Mouse (Mus musculus) ES-CJ7 (cell line): Measurements from ENCODE around the gene Ntm.

Experiments
- DNase-seq: peaks from one replicate; pipeline ENCODE4 v3.0.0; 2011; ENCODE audit warnings: low read depth, low spot score

Ntm gene

DNA sequence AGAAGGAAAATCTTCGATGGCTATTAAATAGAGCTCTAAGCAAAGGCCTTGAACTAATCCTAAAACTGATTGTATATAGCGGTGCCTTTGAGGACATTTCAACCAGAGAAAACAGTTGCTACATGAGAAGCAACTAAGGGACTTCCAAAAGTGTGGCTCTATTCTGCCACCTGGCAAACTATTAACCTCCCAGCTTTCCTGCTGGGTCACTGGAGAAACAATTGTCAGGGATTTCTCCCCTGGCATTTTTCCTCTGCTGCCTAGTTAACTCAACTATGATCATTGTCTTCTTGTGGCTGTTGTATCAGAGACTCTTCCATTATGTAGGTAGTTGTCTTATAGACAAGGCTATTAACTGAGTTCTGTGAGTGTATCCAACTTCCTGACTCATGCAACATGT is 480.7 kb downstream of the Ntm start:
- DNase-seq, result no peak

DNA sequence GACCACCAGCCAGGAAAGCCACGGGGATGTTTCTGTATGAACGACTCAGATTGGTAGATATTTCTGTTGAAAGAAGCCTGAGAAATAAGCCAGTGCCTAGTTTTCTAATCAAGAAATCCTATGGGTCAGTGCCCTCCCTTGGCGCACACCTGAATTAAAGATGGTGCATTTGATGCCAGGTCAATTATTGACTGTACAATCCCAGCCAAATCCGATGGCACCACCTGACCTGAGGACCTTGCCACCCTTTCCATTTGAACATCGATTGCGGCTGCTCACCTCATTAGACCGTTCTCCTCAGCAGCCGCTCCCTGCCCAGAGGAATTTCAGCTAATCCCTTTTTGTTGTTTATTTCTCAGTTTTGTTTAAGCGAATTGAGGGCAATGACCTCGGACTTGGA is 483.9 kb downstream of the Ntm start:
- no peak for DNase-seq

DNA sequence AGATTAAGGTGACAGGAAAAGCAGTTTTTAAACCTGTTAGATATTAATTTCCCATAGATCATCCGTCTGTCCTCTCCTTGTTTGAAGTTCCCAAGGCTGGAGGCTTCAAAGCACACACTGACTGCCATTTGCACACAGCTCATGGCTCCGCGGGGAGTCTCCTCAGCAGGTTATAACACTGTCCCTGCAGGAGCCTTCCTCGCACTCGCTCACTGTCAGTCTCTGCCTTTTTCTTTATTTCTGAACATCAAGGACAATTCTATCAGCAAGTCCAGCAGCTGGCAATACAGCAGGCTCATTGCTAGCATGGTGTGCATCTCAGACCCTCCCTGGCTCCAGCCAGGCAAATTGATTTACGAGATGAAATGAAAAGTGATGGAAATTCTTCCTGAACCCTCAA is 485.7 kb downstream of the Ntm start:
- no peak for DNase-seq

DNA sequence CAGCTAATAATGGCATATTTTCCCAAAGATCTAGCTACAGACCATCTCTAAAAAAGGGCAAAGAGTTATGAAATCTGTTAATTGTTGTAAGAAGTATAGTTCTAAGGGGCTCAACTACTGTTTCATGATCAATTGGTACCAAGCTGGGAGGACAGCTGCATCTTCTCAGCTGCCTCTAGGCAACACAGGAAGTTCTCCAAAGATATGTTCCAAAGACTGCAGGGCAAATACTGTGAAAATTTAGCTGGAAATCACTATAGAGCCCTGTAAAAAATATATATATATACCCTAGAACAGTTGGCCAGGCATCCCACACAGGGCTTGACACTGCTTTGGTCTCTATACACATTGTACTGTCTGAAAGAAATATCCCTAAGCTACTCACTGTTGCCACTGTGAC is 489.5 kb downstream of the Ntm start:
- no peak for DNase-seq

DNA sequence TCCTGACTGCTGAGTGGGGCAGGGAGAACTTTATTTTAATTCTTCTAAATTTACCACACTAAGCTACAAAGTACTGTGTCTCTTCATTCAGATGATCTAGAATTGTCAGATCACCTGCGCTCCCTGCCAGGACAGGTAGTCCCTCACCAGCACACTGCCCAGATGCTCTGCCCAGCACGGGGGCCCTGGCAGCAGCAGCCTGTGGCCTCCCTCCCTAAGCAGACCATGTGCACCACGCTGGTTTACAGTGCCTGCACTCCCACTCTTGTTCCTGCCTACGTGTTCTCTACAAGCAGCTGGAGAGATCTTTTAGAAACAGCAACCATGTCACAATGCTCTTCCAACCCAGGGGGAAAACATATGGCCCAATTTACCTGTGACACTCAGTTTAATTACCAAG is 490.7 kb downstream of the Ntm start:
- DNase-seq, result no peak

DNA sequence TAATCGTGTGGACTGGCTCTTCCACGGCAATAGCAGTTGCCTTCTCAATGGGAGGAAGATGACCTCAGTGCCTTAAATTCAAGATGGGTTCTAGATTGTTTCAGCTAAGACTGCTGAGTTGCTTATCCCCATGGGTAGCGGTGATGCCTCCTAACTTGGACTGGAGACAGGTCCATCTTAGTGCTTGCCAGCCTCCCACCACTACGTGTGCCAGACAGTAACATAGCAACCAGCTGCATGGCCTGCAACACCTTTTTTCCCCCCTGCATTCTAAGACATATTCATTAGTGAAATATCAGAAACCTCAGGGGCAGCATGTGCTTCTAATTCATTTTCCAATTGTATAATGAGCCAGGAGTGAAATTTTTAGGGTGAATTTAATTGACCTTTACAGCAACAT is 498.2 kb downstream of the Ntm start:
- no peak for DNase-seq

DNA sequence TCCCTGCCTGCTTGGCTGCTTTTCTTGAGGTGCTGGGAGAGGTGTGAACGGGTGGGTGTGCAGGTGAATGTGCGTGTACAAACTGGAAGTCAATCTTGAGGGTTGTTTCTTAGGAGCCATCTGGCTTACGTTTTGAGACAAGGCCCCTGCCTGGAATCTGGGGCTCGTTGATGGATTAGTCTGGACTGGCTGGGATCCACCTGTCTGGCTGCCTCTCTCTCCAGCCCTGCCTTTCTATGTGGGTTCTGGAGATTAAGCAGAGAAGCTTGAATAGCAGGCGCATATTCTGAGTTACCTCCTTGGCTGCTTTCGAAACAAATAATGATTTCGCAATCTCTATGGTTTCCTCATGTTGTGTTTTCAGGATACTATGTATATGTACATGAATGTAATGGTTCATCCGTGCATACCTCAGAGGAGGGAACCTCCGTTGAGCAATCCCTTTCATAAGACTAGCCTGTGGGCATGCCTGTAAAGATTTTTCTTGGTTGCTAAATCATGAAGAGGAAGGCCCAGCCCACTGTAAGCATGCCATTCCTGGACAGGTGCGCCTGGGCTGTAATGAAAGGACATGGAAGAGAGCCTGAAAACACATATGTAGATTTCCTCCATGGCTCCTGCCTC is 499.9 kb downstream of the Ntm start:
- DNase-seq, result no peak

DNA sequence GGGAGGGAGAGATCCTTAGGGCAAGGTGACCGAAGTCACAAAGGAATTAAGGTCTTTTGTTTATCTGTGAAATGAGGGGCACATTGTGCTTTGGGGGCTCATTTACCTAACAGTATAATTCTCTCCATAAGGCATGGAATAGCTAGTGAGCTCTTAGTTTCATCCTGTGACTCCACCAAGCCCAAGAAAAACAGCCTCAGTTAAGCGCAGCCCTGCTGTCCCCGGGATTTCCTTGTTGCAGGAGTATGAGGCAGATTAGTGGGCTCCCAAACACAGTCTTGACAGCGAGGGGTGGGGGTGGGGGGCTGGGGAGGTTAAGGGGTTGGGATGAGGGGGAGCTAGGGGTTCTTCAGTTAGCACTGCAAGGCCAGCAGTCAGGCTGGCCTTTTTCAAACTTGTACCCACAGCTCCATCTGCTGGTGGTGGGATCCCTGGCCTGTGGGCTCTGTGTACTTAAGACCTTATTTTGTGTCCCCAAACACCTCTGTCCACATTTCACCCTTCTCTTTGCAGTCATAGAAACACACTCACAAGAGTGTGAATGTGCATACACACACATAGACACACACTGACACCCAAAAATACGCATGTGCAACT is 504.9 kb downstream of the Ntm start:
- DNase-seq, result peak; percentile 58

DNA sequence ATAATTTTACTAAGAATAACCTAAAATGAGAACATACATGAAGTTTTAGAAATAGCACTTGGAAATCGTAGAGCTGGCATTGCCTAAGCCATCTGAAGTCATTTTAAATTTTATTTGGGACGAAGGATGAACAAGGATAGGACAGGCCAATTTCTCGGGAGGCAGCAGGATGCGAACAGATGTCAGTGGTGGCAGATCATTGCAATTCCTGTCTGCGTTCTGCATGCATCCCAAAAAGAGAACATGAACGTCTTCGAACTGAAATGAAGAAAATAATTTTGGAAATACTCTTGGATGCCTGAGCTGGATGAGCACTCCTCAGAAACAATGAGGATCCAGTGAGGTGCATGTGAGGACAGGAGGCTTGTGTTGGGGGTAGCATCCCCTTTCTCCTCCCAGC is 506.9 kb downstream of the Ntm start:
- DNase-seq, result no peak

DNA sequence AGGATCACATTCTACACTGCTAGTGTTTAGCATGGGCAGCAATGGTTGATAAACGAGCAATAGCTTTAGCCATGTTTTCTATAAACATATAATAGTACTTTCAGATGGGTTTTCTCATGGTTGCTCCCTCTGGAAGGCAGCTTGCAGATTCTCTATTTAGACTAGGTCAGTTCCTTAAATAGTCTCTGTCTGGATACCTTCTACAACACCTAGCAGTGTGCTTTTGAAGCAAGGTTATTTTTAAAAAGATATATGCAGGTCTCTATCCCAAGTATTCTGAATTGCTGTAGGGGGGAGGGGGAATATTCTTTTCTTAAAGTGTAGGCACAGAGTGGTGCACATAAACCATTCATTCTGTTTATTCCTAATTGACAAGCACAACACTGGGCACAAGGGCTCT is 511.7 kb downstream of the Ntm start:
- no peak for DNase-seq

DNA sequence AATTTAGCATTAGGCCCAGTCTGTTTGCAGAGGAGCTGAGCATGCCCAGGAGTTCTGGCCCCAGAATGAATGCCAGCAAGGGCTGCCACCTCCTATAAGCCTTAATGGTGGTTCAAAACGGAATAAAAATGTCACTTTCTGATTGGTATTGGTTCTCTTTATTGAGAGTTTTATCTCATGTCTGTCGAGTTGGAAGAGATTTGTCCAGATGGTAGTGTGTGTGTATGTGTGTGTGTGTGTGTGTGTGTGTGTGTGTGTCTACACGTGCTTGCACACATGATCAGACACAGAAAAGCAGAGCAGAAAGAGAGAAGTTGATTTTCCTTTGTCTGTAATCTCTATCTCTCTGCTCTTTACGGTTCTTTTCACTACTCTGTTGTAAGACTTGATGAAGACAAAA is 518.9 kb downstream of the Ntm start:
- no peak for DNase-seq

DNA sequence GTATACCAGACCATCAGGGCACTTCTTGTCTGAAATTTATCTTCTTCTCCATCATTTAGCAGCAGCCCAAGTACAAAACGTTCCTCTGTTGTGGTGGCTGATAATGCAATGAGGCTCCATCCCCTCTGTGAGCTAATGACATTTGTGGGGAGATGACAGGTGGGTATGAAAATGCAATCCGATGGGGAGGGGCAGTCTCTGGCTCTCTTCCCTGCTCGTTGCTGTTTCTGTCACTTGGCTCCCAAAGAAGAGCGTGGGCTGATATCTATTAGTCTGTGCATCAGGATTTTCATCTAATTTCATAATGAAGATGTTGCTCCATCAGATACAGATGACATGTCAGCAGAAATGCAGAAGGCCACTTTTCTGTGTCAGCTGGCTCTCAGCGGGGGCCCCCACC is 523.5 kb downstream of the Ntm start:
- DNase-seq, result no peak

DNA sequence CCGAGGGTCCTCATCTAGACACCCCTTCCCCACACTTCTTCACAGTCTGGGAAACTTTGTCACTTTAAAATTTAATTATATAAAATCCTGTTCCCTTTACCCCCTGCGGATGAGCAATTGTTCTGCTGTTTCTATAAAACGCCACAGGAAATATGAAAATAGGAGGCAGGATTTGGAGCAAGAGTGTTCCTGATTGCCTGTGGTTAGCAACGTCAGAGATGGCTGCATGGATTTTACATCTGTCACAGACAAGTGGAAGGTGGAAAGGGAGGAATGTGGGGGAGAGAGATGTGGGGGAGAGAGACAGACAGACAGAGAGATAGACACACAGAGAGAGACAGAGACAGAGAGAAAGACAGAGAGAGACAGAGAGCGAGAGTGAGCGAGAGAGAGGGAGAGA is 528.3 kb downstream of the Ntm start:
- DNase-seq, result no peak

DNA sequence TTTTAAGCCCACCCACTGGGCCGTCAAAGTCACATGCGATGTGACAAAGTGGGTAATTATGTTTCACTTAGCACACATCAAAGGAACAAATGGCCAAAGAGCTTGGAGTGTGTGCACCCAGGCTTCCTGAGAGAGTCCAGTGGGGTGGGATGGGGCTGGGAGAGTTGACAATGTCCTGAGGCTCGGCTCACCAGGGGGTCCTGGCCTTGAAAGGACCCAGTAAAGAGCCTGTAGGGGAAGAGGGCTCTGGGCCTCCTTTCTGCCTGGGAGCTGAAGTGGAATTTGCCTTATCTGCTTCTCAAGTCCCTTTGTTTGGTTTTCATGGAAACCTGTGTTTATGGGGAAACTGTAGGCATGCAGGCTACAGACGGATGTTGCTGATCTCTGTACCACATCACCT is 529.0 kb downstream of the Ntm start:
- DNase-seq, result peak; percentile 65

DNA sequence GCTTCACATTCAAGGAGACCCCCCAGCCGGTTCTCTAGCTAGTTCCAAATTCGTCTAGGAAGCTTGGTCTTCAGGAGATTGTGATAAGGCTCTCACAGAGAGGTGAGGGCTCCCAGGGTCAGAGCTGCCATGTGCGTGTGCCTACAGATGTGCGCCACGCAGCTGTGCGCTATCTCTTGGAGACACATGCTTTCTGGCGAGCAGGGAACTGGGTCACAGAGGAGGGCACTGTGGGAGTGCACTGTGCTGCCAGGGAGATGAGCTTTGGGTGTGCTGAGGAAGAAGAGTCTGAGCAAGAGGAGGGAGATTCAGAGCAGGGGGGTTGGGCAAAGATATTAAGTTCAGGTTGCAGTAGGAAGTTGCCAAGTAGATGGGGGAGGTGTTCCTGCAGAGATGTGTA is 529.8 kb downstream of the Ntm start:
- no peak for DNase-seq

DNA sequence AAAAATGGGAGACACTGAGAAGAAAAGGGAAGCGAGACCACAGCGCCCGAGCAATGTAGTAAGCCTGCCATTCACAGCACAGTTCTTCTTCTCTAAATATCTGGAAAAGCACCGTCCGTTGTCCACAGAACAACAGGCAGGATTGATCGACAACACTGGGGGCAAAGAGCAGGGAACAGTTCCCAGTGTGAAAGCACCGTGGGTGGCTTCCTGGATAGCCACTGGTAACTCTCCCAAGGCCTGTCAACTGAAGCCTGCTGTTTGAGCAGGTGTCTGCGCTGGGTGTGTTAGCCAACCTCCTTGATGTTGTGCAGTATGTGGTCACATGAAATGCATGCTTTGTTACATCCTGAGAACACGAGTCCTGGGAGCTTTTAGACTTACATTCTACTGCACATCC is 531.4 kb downstream of the Ntm start:
- DNase-seq, result no peak

DNA sequence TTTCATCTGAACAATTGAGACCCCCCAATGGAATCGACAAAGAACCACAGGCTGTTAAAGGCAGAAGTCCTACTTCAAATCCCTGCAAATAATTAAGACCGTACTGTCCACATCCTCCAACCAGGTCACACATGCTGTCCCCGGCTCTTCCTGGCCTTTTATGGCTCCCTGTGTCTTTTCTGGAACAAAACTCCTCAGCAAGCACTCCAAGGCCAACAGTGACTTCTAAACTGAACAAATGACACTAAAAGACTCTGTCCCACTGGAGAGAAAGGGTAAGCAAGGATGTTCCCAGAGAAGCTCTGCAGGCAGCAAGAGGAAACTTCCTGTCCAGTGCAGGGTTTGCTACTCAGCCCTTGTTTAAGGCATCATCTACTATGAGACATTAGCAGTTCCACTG is 532.8 kb downstream of the Ntm start:
- DNase-seq, result no peak

DNA sequence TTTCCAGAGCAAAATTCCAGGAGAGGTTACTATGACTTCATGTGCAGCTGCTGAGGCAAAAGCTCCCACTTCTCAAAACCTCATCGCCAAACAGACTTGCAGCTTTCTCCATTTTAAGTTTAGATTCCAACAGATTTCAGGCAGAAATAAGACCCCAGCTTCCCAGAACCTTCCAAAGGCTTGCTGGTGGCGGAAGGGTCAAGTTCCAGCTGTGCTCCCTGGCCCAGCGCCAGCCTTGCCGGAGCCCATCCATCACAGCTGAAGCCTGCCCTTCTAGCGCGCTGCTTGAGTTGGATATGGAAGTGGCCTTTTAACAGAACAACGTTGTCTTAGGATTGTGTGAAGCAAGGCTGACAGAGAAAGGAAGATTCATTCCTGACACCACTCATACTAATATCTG is 534.6 kb downstream of the Ntm start:
- DNase-seq, result no peak

DNA sequence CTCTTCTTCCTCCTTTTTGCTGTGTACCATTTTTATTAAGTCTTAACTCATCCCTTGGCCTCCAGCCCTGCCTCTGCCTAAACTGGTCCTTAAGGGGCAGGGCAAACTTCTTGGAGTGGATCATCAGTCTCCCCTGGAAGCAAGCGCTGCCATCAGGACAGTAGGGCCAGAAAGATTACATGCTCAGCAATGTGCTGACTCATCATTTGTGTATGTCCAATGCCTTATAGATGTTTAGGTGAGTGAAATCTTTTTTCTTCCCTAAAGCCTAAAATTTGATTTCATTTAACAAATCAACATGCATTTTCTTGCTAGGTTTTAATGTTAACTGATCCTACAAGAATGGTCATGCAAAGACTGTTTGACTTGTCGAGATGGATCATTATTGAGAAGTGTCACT is 536.7 kb downstream of the Ntm start:
- DNase-seq, result no peak

DNA sequence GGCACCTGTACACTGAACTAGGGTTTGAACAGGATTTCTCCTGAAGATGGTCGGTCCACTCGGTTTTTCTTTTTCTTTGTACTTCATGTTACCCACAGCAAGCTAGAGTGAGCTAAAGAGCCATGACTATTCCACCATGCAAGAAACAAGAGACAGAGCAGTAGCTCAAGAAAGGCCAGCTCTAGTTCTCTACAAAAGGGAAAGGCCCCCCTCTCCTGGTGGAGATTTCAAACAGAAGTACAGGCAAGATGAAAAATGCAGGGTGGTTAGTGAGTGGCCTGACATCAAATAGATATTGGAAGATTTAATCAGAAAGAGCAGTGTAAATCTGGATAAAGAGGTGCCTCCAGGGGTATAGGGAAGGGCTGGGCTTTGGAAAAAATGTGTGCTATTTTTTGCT is 547.4 kb downstream of the Ntm start:
- DNase-seq, result no peak

DNA sequence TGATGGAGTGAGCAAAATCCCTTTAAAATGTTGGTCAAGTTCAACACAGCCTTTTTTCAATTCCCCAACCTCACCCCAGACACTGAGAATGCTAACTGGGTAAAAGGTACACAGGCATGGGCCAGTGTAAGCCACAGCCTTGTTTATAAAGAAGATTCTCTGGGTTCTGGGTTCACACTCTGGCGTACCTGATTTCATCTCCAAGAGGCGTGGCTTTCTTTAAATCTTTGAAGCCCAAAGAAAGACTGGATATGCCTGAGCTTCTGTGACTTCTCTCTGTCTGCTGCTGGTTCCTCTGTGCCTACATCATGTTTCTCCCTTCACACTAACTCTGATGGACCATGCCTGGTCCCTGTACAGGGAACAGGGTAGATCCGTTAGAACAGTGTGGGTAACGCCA is 549.8 kb downstream of the Ntm start:
- no peak for DNase-seq

DNA sequence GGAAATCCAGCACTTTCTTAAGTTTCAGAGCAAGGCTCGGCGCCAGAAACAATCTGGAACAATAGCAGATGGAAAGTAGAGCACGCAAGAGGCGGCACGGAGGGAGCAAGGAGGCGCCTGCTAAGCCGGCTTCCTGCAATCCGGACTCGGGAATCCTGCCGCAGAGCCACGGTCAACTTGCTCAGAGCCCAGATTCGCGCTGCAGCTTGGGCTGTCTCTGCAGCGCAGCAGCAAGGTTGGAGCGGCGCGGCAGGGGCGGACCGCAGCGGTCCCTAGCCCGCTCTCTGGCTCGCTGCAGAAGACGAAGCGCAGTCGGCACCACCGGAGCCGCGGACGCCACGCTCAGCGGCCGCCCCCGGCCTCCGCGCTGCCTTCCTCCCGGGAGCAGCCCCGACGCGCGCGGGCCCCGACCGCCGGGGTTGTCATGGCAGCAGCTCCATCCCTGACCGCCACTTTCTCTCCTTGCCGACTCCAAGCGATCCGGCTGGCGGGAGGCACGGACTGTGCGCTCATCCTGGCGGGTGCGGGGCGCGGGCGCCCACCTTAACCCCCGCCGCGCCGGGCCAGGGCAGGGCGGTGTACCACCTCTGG is 550.7 kb downstream of the Ntm start:
- peak; percentile 53 for DNase-seq

DNA sequence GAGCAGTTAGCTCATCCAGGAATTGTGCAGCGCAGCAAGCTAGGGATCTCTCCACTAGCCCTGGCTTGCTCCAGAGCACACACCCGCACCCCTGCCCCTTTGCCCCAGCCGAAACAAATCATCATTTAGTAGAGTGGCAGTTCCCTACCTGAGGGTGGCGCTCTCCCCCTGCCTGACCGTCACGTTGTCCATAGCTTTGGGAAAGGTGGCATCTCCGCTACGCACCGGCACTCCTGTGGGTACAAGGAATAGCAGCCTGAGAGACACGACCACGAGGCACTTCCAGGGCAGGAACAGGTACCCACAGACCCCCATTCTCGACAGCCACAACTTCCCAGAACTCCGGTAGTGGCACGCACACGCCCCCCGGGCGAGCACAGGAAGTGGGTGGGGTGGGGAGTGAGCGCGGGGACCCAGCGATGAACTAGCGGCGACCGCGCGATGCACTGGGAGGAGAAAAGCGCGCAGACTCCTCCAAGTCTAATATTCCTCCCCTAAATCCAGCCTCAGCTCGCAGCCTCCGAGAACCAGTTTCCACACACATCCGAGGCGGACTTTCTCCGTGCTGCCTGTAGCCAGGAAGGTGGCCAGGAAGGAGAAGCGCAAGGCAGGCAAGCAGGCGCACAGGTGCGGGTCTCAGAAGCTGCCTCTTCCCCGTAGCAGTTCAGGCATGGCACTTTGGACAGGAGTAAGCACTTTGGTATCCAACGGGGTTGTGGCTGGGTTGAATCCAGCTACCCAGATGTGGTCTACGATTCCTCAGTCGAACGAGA is 551.3 kb downstream of the Ntm start:
- DNase-seq, result peak; percentile 78
